Mouse (Mus musculus) thymus, postnatal 0 days (tissue): Measurements from ENCODE around the gene Csnk1g2. TPM values are rescaled to one million over a fixed set of nuclear protein-coding genes. Genes with fewer than 3 reads are reported as not detected.

Experiments
- DNase-seq: peaks from one replicate; pipeline ENCODE4 v3.0.0-alpha.2; 2015; ENCODE audit warnings: low spot score
- microRNA-seq: library from miRNA; unstranded; fragments of <30 nt; microRNA quantifications from one replicate; pipeline ENCODE4, GENCODE M21; 2016; ENCODE audit warnings: borderline number of aligned reads
- polyA plus RNA-seq: library from polyadenylated mRNA; unstranded; fragments of >200 nt; fragmentation: Nextera tagmentation; extraction: Ambion mirVana; gene quantifications from 2 replicates; pipeline ENCODE4 v1.2.1, GENCODE M21; 2015

Gene Csnk1g2
- polyA plus RNA-seq, 1 experiment from 2014 or later, result 160 TPM

DNA sequence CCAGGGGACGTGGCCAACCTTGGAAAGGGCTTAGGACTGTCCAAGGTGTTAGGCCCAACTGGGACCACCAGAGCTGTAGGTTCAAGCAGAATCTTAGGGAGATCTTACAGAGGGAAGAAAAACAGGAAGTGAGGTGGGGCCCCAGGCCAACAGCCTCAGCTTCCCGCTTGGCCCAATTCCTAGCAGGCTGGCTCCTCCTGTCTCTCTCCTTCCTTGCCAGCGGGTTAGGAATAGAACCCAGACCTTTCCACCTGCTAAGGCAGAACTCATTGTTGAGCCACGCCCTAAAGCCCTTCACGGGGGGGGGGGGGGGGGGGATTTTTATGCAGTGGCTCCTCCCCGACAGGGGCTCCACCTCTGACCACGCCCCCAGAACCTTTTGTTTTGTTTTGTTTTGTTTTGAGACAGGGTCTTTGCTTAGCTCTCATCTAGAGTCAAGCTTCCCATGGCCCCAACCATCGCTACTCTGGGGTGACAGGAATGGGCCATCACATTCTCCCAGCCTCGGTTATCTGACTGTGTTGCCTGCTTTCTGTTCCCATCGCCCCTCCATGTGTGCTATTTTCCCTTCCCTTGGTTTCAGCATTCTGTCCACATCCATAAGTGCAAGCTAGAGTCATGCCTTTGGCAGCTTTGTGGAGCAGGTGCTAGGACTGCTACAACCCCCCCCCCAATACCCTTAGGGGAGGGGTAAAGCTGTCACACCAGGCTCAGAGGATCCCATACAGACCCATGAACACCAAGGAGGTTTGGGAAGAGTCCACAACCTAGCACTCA is 56.2 kb downstream of the Csnk1g2 start:
- DNase-seq, result peak; percentile 75

- peak; percentile 1 for DNase-seq
Observed at GRCm38 (mm10) chr10:80679556-80680259, 57.1 kb downstream of the Csnk1g2 start.

- DNase-seq, result peak; percentile 1
Observed at GRCm38 (mm10) chr10:80680260-80680696, 57.6 kb downstream of the Csnk1g2 start.

GRCm38 (mm10) chr10:80682003-80682402 is 59.4 kb downstream of the Csnk1g2 start:
- peak; percentile 72 for DNase-seq

GRCm38 (mm10) chr10:80683647-80684046 is 61.0 kb downstream of the Csnk1g2 start:
- no peak for DNase-seq

- peak; percentile 85 for DNase-seq
Observed at GRCm38 (mm10) chr10:80684214-80684613, 61.6 kb downstream of the Csnk1g2 start.

DNA sequence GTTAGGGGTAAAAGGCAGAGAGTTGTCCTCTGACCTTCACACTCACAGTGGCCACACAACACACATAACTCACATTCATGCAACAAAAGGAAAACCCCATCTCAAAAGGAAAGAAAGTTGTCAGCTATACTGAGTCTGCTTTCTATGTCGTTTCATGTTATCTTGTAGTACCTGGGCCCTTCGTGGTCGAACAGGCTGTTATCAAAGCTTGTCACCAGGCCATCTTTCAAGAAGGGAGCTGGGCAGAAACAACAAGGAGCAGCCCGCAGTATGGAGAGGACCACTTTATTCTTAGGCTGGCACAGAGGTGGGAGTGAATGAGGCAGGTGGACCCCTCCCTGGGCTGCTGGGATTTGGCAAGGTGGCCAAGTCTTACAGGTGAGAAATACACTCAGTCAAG is 62.3 kb downstream of the Csnk1g2 start:
- no peak for DNase-seq

- no peak for DNase-seq
Observed at GRCm38 (mm10) chr10:80686617-80687016, 64.0 kb downstream of the Csnk1g2 start.

GRCm38 (mm10) chr10:80687850-80688249 is 65.2 kb downstream of the Csnk1g2 start:
- DNase-seq, result peak; percentile 70

Small RNAs within 50 kb of the gene (microRNA-seq; reads per million reads assigned to microRNA genes)
- not detected for gene Mir6912

Other genes with a start within 250 kb of the Csnk1g2 start
- 3.2 and 4.7 TPM in 2 replicates for gene Mex3d, start 235.2 kb upstream of the Csnk1g2 start, polyA plus RNA-seq
- gene Mbd3, start 223.3 kb upstream of the Csnk1g2 start, polyA plus RNA-seq, result 151 and 166 TPM in 2 replicates
- gene Uqcr11, start 216.0 kb upstream of the Csnk1g2 start, polyA plus RNA-seq, result 635 and 689 TPM in 2 replicates
- gene Tcf3, start 189.2 kb upstream of the Csnk1g2 start, polyA plus RNA-seq, result 89.7 and 96.8 TPM in 2 replicates
- not detected in 2 replicates for gene Onecut3, start 128.0 kb upstream of the Csnk1g2 start, polyA plus RNA-seq
- gene Atp8b3, start 83.7 kb upstream of the Csnk1g2 start, polyA plus RNA-seq, result not detected in 2 replicates
- 24.1 and 25.5 TPM in 2 replicates for gene Rexo1, start 61.3 kb upstream of the Csnk1g2 start, polyA plus RNA-seq
- gene Klf16, start 45.5 kb upstream of the Csnk1g2 start, polyA plus RNA-seq, result 7.7 and 9.5 TPM in 2 replicates
- 103 and 118 TPM in 2 replicates for gene Abhd17a, start 32.5 kb upstream of the Csnk1g2 start, polyA plus RNA-seq
- gene Scamp4, start 20.0 kb upstream of the Csnk1g2 start, polyA plus RNA-seq, result 50.4 and 52.9 TPM in 2 replicates
- gene Adat3, start 20.0 kb upstream of the Csnk1g2 start, polyA plus RNA-seq, result 6.9 and 10.2 TPM in 2 replicates
- 2.8 and 4.2 TPM in 2 replicates for gene Gm49322, start 16.8 kb upstream of the Csnk1g2 start, polyA plus RNA-seq
- 31.6 and 31.9 TPM in 2 replicates for gene Btbd2, start 34.2 kb downstream of the Csnk1g2 start, polyA plus RNA-seq
- 119 and 125 TPM in 2 replicates for gene Mknk2, start 55.3 kb downstream of the Csnk1g2 start, polyA plus RNA-seq
- gene Mob3a, start 79.1 kb downstream of the Csnk1g2 start, polyA plus RNA-seq, result 107 and 114 TPM in 2 replicates
- 17.8 and 20.1 TPM in 2 replicates for gene Izumo4, start 79.3 kb downstream of the Csnk1g2 start, polyA plus RNA-seq
- 48.0 and 54.8 TPM in 2 replicates for gene Ap3d1, start 119.4 kb downstream of the Csnk1g2 start, polyA plus RNA-seq
- gene Dot1l, start 132.4 kb downstream of the Csnk1g2 start, polyA plus RNA-seq, result 10.5 and 15.0 TPM in 2 replicates
- gene Sf3a2, start 175.4 kb downstream of the Csnk1g2 start, polyA plus RNA-seq, result 62.7 and 80.3 TPM in 2 replicates
- 137 and 140 TPM in 2 replicates for gene Plekhj1, start 175.8 kb downstream of the Csnk1g2 start, polyA plus RNA-seq
- 0.08 TPM in 2 replicates for gene Amh, start 182.4 kb downstream of the Csnk1g2 start, polyA plus RNA-seq
- 0.15 and 0.29 TPM in 2 replicates for gene Jsrp1, start 190.7 kb downstream of the Csnk1g2 start, polyA plus RNA-seq
- gene Oaz1, start 203.8 kb downstream of the Csnk1g2 start, polyA plus RNA-seq, result 2,037 and 2,048 TPM in 2 replicates
- 0.06 and 0.18 TPM in 2 replicates for gene Lingo3, start 221.2 kb downstream of the Csnk1g2 start, polyA plus RNA-seq
- 338 and 340 TPM in 2 replicates for gene Lsm7, start 232.4 kb downstream of the Csnk1g2 start, polyA plus RNA-seq
- 26.8 and 27.7 TPM in 2 replicates for gene Sppl2b, start 232.4 kb downstream of the Csnk1g2 start, polyA plus RNA-seq
- gene Tmprss9, start 249.0 kb downstream of the Csnk1g2 start, polyA plus RNA-seq, result 0.08 and 0.09 TPM in 2 replicates